Mouse (Mus musculus): ENCODE results near the gene Defb9. TPM values are rescaled to one million over a fixed set of nuclear protein-coding genes. Genes with fewer than 3 reads are reported as not detected.

The Defb9 gene
- not detected for total RNA-seq (2023)

GRCm38 (mm10) chr8:21885321-21885720, at the start of gene Defb9:
Gene Defb9, minus strand, starts transcription at chr8:21885421.

DNA sequence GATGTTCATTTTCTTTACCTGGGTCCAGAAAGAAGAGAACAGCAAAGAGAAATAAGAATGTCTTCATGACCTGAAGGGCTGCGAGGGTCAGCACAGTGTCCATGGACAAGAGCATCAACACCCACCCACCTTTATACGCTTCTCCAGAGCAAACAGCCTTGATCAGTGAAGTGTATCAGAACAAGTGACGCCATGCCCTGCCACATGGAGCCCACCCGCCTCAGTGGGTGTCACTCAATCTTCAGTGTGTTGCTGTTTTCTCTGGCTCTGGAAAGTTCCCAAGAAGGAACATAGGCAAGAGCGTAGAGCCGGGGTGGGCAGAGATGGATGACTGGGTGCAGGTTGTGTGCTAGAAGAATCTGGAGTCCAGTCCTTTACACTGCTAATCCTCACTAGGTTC, 47.4 kb upstream of the Defb9 start, which contains the start of gene Defb15:
Defb15 (minus strand) TSS at position 101 of the 400 bp plus-strand sequence.

DNA sequence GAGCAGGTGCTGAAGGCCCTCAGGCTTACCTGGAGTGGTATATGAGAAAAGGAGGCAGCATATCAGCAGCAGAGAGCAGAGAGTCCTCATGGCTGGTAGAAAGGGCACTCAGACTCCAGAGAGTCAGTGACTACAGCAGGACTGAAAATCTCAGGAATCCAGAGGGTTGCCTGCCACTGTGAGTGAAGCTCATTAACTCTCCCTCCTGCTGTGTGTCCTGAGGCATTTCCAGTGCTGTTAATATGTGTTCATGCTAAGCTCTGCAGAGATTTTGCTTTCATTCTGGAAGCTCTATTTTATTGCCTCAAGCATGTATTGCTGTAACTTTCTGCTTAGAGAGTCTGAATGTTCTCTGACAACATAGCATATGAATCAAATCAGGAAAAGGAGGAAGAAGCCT, 21.1 kb upstream of the Defb9 start, which contains the start of gene Defb11:
Defb11 (minus strand) TSS at position 123 of the 400 bp plus-strand sequence.

DNA sequence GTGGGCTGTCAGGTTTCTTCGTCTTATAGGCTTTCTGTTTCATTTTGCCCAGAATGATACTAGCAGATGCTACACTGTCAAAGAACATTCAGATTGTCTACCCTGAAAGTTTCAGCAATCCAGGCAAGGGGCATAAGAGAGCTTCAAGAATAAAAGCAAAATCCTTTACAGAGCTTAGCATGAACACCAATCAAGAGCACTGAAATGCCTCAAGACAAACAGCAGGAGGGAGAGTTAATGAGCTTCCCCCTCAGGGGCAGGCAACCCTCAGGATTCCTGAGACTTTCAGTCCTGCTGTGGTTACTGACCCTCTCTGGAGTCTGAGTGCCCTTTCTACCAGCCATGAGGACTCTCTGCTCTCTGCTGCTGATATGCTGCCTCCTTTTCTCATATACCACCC, 26.6 kb downstream of the Defb9 start, which contains the start of gene Defb10:
Defb10 (plus strand) TSS at position 316 of the 400 bp plus-strand sequence.

Other genes with a start within 250 kb of the Defb9 start
- gene Defa17, start 229.6 kb downstream of the Defb9 start, total RNA-seq (2023), result not detected
- not detected for gene Defa34, start 219.6 kb downstream of the Defb9 start, total RNA-seq (2023)
- gene AY761184, start 181.8 kb downstream of the Defb9 start, total RNA-seq (2023), result not detected
- not detected for gene Defa24, start 150.9 kb downstream of the Defb9 start, total RNA-seq (2023)
- gene Defb50, start 61.9 kb downstream of the Defb9 start, total RNA-seq (2023), result not detected
- gene Defb2, start 45.5 kb downstream of the Defb9 start, total RNA-seq (2023), result not detected
- gene Defb10, start 26.5 kb downstream of the Defb9 start, total RNA-seq (2023), result not detected
- gene Defb11, start 21.0 kb upstream of the Defb9 start, total RNA-seq (2023), result not detected
- gene Defb15, start 47.3 kb upstream of the Defb9 start, total RNA-seq (2023), result not detected
- not detected for gene Defb35, start 52.9 kb upstream of the Defb9 start, total RNA-seq (2023)
- not detected for gene Defb13, start 61.3 kb upstream of the Defb9 start, total RNA-seq (2023)
- not detected for gene Fam90a1a, start 73.3 kb upstream of the Defb9 start, total RNA-seq (2023)
- gene Ccdc70, start 84.4 kb upstream of the Defb9 start, total RNA-seq (2023), result not detected
- 1 to 10 TPM; 1.1 to 3.2 TPM for gene Atp7b, start 174.9 kb upstream of the Defb9 start, total RNA-seq (2023)
- gene Alg11, start 175.3 kb upstream of the Defb9 start, total RNA-seq (2023), result 1 to 10 TPM; 6.8 to 7.3 TPM
- not detected for gene Nek5, start 239.6 kb upstream of the Defb9 start, total RNA-seq (2023)